Mouse (Mus musculus) T-helper 17 cell (primary cell): ENCODE data around the gene Krtap6-5.
"Not testable (repeated sequence)": the region's sequence is repeated elsewhere in the genome, so short reads cannot be mapped to it uniquely, and the experiment has no call there.

Experiments
- in situ Hi-C, 2 experiments: fragments of 300-600 bp; cut with MboI, MseI; formaldehyde crosslinking; loops; 1 replicate in 1 of 2; 2 replicates in 1 of 2; pipeline ENCODE4 v1.15.1; 2025; ENCODE audit warnings: high pct_unique_total_duplicates in 2 of 2

Krtap6-5 gene

DNA sequence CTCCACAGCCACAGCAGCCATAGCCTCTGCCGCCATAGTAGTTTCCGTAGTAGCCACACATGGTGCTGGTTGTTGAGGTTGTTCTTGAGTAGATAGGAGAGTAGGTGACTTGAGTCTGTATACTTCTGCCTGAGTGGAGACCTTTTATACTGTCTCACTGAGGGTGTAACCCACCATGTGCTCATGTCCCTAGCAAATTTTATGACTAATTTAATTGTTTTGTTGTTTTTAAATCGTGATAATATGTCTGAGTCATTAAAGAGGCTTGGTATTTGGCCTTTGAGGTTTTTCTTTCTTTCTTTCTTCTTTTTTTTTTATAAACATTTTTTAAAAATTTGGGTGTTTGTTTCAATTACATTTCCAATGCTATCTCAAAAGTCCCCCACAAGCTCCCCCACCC is at the start of gene Krtap6-5:
Gene Krtap6-5 (minus strand): TSS at position 101 of the 400 bp plus-strand sequence.
- in situ Hi-C loops, result no loop called here

DNA sequence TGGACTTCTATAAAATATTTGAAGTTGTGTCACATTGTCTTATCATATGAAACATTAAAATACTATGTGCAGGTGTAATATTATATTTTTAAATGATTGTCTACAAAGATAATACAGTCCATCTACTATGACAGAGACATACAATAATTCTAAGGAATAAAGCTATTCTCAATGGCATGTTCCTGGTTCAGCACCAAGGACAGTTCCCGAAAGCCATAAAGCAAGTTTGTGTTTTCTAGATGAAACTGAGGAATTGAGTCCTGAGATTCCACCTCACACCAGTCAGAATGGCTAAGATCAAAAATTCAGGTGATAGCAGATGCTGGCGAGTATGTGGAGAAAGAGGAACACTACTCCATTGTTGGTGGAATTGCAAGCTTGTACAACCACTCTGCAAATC is 23.4 kb upstream of the Krtap6-5 start:
- in situ Hi-C loops, result not testable (repeated sequence)

DNA sequence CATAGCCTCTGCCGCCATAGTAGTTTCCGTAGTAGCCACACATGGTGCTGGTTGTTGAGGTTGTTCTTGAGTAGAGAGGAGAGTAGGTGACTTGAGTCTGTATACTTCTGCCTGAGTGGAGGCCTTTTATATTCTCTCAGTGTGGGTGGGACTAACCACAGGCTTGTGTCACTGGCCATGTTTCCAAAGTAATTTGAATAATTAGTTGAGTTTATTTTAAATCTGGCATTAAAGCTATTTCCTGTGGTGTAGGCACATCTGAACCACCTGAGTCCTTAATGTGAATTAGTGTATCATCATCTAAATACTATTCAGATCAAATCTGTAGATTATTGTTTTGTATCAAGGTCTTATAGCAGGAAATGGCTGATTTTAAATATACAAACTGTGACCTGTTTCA is 16.2 kb upstream of the Krtap6-5 start, which contains the start of gene 1110025L11Rik:
Gene 1110025L11Rik (minus strand): TSS at position 101 of the 400 bp plus-strand sequence.
- in situ Hi-C loops, result not testable (repeated sequence)

DNA sequence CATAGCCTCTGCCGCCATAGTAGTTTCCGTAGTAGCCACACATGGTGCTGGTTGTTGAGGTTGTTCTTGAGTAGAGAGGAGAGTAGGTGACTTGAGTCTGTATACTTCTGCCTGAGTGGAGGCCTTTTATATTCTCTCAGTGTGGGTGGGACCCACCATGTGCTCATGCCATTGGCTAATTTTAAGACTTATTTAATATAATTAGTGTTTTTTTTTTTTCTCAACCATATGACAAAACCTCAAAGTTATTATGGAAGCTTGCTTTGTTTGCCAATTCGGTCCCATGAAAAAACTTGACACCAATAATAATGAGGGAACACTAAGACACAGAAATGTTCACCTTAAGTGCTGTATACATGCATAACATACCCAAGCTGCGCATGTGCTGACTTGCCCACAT is 6.3 kb downstream of the Krtap6-5 start, which contains the start of gene Gm10228:
Gene Gm10228 (minus strand): TSS at position 101 of the 400 bp plus-strand sequence.
- in situ Hi-C loops, result not testable (repeated sequence)

DNA sequence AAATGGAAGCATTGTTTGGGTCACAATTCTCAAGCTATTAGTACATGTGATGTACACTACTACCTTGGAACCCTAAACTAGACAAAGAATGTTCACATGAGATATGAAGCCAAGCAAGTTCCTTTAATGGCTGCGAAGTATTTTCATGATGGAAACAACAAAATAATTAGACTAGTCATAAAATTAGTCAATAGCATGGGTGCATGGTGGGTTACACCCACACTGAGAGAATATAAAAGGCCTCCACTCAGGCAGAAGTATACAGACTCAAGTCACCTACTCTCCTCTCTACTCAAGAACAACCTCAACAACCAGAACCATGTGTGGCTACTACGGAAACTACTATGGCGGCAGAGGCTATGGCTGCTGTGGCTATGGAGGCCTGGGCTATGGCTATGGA is 16.3 kb downstream of the Krtap6-5 start, which contains the start of gene Krtap6-1:
Gene Krtap6-1 (plus strand): TSS at position 301 of the 400 bp plus-strand sequence.
- in situ Hi-C loops, result not testable (repeated sequence)

DNA sequence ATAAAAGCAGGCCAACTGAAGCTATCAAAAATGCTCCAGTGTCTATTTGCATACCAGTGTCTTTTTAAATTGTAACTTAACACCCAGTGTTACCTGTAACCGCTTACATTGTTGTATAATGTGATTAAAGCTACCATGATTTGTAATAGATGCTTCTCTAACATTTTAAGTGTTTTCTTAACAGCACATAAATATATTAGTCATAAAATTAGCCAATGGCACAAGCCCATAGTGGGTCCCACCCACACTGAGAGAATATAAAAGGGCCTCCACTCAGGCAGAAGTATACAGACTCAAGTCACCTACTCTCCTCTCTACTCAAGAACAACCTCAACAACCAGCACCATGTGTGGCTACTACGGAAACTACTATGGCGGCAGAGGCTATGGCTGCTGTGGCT is 32.7 kb downstream of the Krtap6-5 start, which contains the start of gene Gm10229:
Gene Gm10229 (plus strand): TSS at position 301 of the 400 bp plus-strand sequence.
- in situ Hi-C loops, result not testable (repeated sequence)

DNA sequence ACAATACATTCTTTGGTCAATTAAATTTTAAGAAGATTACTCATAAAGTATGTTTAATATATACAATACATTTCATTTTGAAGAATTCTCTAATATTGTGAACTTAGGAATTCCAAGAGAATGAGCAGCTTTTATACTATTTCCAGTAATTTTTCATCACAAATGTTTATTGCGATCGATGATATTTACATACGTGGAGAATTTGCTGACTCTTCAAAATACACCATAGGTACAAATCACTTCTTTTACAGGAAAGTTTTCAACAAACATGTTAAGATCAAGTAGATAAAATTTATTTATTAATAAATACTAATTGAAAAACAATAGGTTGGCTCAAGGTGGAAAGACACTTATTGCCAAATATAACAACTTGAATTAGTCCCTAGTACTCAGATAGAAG is 33.7 kb downstream of the Krtap6-5 start:
- in situ Hi-C loops, result no loop called here

DNA sequence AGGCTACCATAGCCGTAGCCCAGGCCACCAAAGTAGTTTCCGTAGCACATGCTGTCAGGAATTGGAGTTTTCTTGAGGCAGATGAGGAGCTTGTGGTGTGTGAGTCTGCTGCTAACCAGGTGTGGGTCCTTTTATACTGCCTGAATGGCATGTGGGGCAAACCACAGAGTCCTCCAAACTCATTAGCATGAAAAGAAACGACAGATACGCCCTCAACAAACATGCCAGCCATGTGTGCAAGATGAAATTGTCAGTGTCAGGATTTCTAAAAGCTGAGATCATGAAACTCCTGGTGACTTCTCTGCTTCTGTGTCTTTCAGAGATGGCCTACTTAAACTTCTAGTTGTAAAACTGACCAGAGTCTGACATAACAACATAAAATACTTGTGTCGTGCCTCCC is 37.0 kb downstream of the Krtap6-5 start, which contains the start of gene Krtap22-2:
Gene Krtap22-2 (minus strand): TSS at position 101 of the 400 bp plus-strand sequence.
- in situ Hi-C loops, result no loop called here
